Mouse (Mus musculus): ENCODE data around the gene Car3.
A peak's percentile ranks its signal among the peaks of the same experiment; 100 is the strongest.
"Not testable (repeated sequence)": the region's sequence is repeated elsewhere in the genome, so short reads cannot be mapped to it uniquely, and the experiment has no call there.

The Car3 gene

DNA sequence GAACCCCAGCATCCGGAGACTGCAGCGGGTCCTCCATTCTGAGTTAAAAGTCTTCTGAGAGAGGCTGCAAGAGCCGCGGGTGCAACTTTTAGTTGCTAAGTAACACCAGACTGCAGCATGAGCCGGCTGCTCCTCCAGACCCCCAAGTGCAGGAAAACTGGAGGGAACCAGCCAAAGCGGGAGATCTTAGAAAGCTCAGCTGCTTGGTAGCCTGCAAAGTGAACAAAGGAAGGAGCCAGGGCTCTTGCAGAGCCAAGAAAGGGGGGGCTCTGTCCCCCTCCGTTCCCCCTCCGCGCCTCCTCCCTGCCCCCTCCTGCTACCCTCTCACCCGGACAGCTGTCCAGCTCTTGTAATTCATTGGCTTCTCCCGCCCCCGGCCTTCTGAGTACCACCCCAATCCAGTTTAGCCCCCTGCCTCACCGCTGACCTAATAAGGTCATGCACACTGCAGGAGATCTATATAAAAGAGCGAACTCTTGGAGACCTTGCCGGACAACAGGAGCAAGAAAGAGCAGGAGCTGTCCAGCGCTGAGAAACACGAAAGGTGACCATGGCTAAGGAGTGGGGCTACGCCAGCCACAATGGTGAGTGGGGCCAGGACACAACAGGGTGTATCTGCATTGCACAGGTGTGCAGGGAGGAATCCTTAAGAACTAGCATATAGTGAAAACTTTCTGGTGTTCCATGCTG, at the start of gene Car3:
Gene Car3, plus strand, starts transcription at position 491 of the 690 bp plus-strand sequence.
- peak; percentile 82 for DNase-seq (ENCODE audit: low spot score)

- DNase-seq (ENCODE audit: low spot score) = not testable (repeated sequence)
Measured at GRCm38 (mm10) chr3:14815396-14815795, 47.9 kb upstream of the Car3 start.

DNA sequence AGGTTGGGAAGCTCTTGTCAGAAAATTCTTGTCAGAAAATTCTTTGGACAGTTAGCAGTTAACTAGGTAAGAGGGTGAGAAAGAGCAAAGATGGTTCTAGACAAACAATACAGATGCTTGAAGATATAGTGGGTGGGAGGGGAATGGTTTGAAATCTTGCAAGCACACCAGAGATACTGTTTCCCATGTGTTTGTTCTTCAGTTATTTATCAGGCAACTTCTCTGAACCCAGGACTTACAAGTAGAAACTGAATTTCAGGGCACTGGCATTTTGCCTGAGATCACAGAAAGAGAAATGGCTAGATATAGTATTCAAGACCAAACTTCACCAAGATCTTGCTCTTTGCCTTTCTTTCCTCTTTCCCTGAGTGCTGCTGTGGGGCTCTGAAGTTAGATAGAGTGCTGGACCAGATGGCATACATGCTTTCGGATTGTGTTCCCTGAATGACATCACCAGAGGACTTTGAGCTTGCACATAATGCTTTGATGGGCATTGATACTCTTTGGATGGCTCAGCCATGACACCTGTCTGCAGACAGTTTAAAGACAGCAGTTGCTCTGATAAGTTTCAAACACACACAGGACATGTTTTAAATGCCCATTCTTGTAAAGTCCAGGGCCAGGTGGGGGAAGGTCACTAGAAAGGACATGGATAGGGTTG, 43.3 kb upstream of the Car3 start:
- no peak for DNase-seq (ENCODE audit: low spot score)

GRCm38 (mm10) chr3:14828896-14829295, 34.4 kb upstream of the Car3 start:
- no peak for DNase-seq (ENCODE audit: low spot score)

- DNase-seq (ENCODE audit: low spot score) = no peak
Measured at GRCm38 (mm10) chr3:14831219-14831835, 32.0 kb upstream of the Car3 start.

- no peak for DNase-seq (ENCODE audit: low spot score)
Measured at GRCm38 (mm10) chr3:14832766-14833165, 30.5 kb upstream of the Car3 start.

GRCm38 (mm10) chr3:14838936-14839335, 24.4 kb upstream of the Car3 start:
- DNase-seq (ENCODE audit: low spot score) = no peak

DNA sequence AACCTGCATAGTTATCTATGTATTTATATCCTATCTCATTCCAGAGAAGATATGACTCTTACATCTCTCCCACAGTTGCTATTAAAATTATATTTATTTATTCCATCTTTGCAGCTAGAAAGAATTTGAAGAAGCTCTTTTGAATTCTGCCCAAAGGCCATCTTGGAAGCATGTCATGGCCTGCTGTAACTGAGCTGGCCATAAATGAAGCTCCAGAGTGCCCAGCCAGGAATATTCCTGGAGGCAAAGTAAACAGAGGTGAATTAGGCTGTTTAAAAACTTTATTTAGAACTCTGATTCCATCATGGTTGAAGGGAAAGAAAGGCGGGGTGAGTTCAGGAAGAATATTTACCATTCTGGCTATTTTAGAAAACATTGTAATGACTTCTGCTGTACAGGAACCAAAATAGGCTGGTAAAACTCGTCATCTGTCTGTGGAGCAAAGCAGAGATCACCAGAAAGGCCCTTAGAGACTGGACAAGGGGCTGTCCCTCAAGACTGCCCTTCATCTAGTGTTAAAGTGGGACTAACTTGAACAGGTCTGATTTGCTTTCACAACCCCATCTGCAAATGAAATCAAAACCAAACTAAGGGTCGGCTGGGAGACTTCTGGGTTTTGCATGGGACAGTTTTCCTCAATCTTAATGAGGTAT, 23.7 kb upstream of the Car3 start:
- no peak for DNase-seq (ENCODE audit: low spot score)

DNA sequence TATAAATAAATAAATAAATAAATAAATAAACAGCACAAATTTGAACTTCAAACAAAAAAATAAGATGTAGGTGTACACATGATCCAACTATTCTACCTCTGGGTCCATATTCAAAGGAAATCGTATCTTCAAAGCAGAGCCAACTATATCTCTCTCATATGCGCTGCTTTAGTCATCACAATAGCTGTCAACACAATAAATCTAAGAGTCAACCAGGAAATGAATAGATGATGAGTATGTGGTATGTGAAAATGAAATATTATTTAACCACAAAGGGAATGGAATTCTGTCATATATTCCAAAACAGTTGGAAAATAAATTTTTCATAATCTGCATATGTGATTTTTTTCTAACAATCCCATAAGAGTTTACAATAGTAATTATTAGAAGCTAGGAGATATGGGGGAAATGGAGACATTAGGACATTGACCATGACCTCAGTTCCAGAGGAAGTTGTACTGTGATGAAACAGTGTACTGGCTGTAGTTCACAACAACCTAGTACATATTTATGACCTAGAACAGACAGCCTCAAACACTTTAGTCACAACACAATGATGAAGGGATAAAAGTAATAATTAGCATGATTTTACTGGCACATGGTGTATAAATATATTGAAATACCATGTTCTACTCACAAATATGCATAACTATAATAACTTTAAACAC, 14.6 kb upstream of the Car3 start:
- DNase-seq (ENCODE audit: low spot score) = no peak

GRCm38 (mm10) chr3:14853966-14854365, 9.3 kb upstream of the Car3 start:
- no peak for DNase-seq (ENCODE audit: low spot score)

DNA sequence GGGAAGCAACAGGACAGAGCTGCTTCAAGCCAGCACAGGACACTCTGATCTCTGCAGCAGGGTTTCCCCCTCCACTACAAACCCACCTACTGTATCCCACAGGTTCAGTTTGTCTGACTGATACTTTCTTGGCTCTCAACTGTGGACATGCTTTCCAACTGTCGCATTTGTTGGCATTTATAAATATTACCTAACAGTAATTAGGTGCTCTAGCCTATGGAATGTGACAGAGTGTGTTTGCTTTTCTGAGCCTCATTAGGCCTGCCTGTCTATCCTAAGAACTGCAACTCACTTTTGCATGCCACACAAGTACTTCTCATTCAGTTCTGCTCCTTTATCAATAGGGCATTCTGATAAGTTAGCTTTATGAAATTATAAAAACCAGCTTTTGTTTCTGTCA, 8.9 kb upstream of the Car3 start:
- no peak for DNase-seq (ENCODE audit: low spot score)

DNA sequence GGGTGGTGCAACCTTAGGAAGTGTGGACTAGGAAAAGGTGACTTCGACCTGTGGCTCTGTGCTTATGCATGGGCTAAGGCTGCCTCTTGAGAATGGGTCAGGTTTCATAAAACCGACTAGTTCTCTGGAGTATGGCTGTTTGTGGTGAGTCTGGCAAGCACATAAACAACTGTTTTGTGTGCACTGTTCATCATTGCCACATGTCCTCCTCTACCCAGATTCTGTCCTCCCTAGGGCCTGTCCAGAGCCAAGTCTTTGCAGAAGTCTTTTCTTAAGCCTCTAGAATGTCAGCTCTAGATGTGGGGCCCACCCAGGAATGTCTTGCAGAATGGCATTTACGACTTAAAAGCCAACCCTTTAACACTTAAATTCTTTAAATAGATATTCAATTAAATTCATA, 5.4 kb upstream of the Car3 start:
- DNase-seq (ENCODE audit: low spot score) = no peak

DNA sequence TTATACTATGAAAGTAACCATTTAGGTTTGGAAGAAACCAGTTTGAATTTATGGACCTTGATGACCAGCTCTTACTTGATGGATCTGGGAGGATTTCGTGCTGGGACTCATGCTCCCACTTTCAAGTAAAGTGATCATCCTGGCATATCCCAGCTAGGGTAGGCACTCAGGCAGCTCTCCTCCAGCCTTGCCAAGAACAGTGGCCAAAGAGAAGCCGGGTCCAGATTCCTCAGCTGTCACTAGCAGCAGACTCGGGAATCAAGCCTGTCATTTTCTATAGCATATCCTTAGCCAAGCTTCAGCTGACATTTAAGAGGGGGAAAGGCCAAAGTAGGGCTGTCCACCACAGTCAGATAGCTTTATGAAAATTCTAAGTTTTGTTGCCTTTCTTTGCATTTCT, 3.0 kb upstream of the Car3 start:
- no peak for DNase-seq (ENCODE audit: low spot score)

GRCm38 (mm10) chr3:14861165-14861564, 2.1 kb upstream of the Car3 start:
- DNase-seq (ENCODE audit: low spot score) = no peak

GRCm38 (mm10) chr3:14861787-14862186, 1.5 kb upstream of the Car3 start:
- peak; percentile 27 for DNase-seq (ENCODE audit: low spot score)

DNA sequence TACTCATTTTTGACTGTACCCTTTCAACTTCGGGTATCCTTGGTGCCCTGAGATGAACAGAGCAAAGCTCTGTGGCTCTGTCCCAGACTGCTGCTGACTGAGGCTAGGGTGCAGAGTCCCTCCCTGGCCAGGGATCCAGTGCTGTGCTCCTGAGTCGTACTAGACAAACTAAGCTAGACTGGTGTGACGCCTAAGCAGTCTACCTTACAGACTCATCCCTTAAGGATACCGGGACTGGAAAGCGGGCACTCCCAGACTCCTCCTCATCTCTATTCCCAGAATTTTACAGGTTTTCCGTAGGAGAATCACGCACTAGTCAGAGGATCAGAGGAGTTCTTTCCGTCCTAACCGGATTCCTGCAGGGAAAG, 674 bp upstream of the Car3 start:
- DNase-seq (ENCODE audit: low spot score) = no peak

GRCm38 (mm10) chr3:14863922-14864321, 610 bp downstream of the Car3 start:
- DNase-seq (ENCODE audit: low spot score) = no peak

DNA sequence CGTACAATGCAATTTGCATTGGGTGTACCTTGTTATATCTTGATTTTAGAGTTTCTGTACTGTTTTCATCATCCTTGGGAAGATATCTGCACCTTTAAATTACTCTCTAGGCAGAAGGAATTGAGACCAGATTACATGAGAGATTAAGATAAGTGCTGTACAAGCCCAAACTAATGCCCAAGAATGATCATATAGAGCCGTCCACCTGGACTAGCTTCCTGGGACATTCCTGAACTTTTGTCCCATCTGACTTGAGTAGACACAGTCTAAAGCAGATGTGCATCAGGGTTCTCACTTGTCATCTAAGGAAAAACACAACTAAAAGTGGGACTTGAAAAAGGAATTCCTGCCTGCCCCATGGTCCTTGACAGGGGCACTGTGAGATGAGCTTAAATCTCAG, 2.6 kb downstream of the Car3 start:
- DNase-seq (ENCODE audit: low spot score) = no peak

GRCm38 (mm10) chr3:14869779-14870178, 6.5 kb downstream of the Car3 start:
- peak; percentile 85 for DNase-seq (ENCODE audit: low spot score)

DNA sequence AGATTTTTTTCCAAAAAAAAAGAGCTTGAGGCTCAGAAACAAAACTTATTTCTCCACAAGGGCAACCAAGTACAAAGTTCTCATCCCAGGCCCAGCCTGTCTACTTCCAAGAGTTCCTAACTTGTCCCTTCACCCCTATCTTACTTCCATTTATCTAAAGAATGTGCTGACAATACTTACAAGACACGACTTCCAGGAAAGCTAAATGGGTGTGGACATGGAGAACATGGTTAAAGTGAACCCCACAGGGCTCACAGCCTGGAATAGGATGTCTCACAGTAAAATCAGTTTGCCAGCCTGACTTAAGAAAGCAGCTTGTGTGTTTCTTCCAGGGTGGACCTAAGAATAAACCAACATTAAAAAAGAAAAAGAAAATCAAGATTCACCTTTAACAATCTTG, 7.2 kb downstream of the Car3 start:
- no peak for DNase-seq (ENCODE audit: low spot score)

GRCm38 (mm10) chr3:14871386-14871785, 8.1 kb downstream of the Car3 start:
- DNase-seq (ENCODE audit: low spot score) = no peak

DNA sequence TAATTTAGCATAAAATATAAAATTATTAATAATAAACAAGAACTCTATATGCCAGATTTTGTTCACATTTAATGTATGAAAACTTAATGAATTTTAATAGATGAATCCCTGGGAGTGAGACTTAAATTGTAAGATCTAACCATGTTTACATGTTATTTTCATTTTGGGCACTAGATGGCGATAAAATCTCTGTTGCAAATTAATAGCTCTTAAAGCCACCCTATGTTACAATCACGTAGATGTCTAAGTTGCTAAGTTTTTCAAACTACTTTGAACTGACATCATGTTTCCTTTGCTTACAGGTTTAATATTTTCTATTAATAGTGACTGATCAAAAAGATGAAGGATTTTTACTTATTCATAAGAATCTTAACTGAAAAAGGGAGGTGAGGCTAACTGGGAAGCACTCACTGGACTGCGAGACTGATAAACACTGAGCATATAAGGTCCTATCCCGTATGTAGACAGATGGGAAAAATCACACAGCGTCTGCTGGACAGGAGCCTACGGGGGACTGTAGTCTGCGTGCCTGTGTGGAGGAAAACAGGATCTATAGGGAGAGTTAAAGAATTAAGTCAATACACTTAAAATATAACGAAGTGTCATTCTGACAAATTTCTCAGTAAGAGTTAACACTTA, 11.2 kb downstream of the Car3 start:
- DNase-seq (ENCODE audit: low spot score) = peak; percentile 83

Data from embryo, embryonic 10.5 days (tissue).